Mouse (Mus musculus) midbrain, embryonic 13.5 days (tissue): ENCODE data around the gene Dhx58. TPM values are rescaled to one million over a fixed set of nuclear protein-coding genes. Genes with fewer than 3 reads are reported as not detected.
"Not testable (repeated sequence)": the region's sequence is repeated elsewhere in the genome, so short reads cannot be mapped to it uniquely, and the experiment has no call there.

Experiments used
- ATAC-seq: fragments of 200-750 bp; cut with Nextera tagmentation; 2 replicates; pipeline ENCODE4 v1.8.0; 2017; ENCODE audit warnings: mild to moderate bottlenecking, moderate TSS enrichment, moderate library complexity
- H3K27ac ChIP-seq: fragments of 300-500 bp; sonication (generic); 2 replicates; pipeline ENCODE4 v1.5.1; 2015; ENCODE audit warnings: inconsistent platforms, mild to moderate bottlenecking, moderate library complexity
- H3K27me3 ChIP-seq: fragments of 300-500 bp; sonication (generic); 2 replicates; pipeline ENCODE4 v1.6.1; 2015; ENCODE audit warnings: mild to moderate bottlenecking, inconsistent platforms
- H3K36me3 ChIP-seq: fragments of 300-500 bp; sonication (generic); 2 replicates; pipeline ENCODE4 v1.6.1; 2015; ENCODE audit warnings: mild to moderate bottlenecking, inconsistent platforms
- H3K4me1 ChIP-seq: fragments of 300-500 bp; sonication (generic); replicated peaks from 2 replicates; pipeline ENCODE4 v1.6.1; 2015; ENCODE audit warnings: inconsistent platforms
- H3K4me2 ChIP-seq: fragments of 300-500 bp; sonication (generic); replicated peaks from 2 replicates; pipeline ENCODE4 v1.6.1; 2015; ENCODE audit warnings: moderate library complexity, mild to moderate bottlenecking, inconsistent platforms
- H3K4me3 ChIP-seq: fragments of 300-500 bp; sonication (generic); replicated peaks from 2 replicates; pipeline ENCODE4 v1.5.1; 2015; ENCODE audit warnings: mild to moderate bottlenecking, inconsistent platforms
- H3K9ac ChIP-seq: fragments of 300-500 bp; sonication (generic); replicated peaks from 2 replicates; pipeline ENCODE4 v1.6.1; 2015; ENCODE audit warnings: mild to moderate bottlenecking, inconsistent platforms
- H3K9me3 ChIP-seq: fragments of 300-500 bp; sonication (generic); 2 replicates; pipeline ENCODE4 v1.6.1; 2016; ENCODE audit warnings: mild to moderate bottlenecking, inconsistent platforms
- WGBS: fragments of 180-500 bp; shearing (Covaris S2); methylation state at CpG from one replicate; pipeline ENCODE4 v1.1.7; 2015; 5-methylcytosine and 5-hydroxymethylcytosine counted together
- polyA plus RNA-seq: library from polyadenylated mRNA; unstranded; fragments of >200 nt; fragmentation: Nextera tagmentation; extraction: Ambion mirVana; gene quantifications from 2 replicates; pipeline ENCODE4 v1.2.1, GENCODE M21; 2015

Dhx58 gene
- polyA plus RNA-seq, 1 experiment from 2014 or later, result 2.5 TPM

- H3K9ac ChIP-seq, H3K36me3 ChIP-seq, H3K4me2 ChIP-seq, H3K4me3 ChIP-seq, ATAC-seq, H3K9me3 ChIP-seq, H3K27ac ChIP-seq, H3K4me1 ChIP-seq: not testable (repeated sequence)
- 58% methylated on average over 3 of the region's 3 CpGs for WGBS
- peaks cover 16% of the 10 kb centered on the region for H3K27me3 ChIP-seq
These were observed 48.5 kb downstream of the Dhx58 start for GRCm38 (mm10) chr11:100655589-100655988.

DNA sequence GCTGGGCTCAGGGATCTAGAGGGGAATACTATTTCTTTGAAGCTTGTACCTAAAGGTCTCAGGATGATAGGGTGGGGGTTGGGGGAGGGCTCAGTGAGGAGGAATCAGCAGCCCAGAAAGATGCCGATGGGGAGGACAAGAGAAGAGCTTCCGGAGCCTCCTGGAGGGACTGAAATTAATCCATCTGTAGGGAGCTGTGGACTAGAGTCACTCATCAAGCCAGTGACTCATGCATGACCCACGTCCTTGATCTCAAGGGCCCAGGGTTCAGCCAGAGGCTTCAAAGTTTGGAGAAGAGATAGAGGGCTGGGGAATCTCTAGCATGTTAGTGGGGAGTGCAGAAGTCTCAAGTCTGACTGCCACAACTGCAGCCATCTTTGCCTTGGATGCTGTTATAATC, 52.3 kb downstream of the Dhx58 start:
- WGBS, result 11% methylated on average over 3 of the region's 3 CpGs
- Histone ChIP-seq H3K4me3 (no peak overlapping the region), H3K9ac (no peak overlapping the region), H3K4me1 (peaks cover 6% of the 10 kb centered on the region), H3K27me3 (peaks cover 26% of the 10 kb centered on the region), H3K27ac (no peak overlapping the region), H3K36me3 (no peaks in the 10 kb centered on the region), H3K9me3 (no peaks in the 10 kb centered on the region), H3K4me2 (no peak overlapping the region)
- ATAC-seq, result no peak

DNA sequence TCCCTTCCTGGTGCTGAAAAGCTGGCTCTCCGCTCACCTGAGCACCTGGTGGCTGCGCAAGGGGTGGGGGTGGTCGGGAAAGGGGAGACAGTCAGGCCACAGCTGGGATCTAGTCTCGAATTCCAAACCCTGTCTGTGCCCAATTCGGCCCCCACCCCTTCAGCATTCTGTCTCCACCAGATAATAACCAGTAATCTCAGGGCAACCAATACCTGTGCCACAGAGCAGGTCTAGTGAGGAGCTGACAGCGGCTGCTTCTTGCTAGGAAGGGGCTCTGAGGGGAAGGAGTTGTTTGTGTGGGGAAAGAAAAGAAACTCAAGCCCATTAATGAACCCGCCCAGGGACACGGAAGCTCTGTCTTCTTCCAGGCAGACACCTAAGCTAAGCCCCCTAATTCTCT, 52.9 kb downstream of the Dhx58 start:
- ATAC-seq, result no peak
- peaks cover 26% of the 10 kb centered on the region for H3K27me3 ChIP-seq
- H3K9ac ChIP-seq, result no peak overlapping the region
- H3K4me3 ChIP-seq, result no peak overlapping the region
- WGBS, result 17% methylated on average over 8 of the region's 8 CpGs
- H3K36me3 ChIP-seq, result no peaks in the 10 kb centered on the region
- H3K27ac ChIP-seq, result no peak overlapping the region
- H3K4me2 ChIP-seq, result no peak overlapping the region
- peaks cover 2% of the 10 kb centered on the region for H3K4me1 ChIP-seq
- H3K9me3 ChIP-seq, result no peaks in the 10 kb centered on the region

DNA sequence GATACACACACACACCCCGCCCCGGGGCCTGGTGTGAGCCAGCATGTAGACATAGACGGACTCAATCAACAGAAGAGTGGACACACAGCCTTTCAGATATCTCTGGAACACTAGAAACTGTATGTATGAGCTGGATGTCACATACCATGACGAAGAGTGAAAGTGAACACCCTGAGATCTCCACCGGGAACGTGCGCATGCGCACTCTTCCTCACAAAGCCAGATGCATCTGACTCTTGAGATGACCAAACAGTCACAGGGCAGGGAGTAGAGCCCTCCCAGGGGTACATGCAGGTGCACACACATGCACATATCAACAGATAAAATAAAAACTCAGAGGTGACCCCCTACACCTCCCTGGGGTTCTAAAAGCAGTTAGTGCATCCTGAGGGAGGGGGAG, 55.7 kb downstream of the Dhx58 start:
- no peaks in the 10 kb centered on the region for H3K36me3 ChIP-seq
- 88% methylated on average over 8 of the region's 8 CpGs for WGBS
- no peaks in the 10 kb centered on the region for H3K4me1 ChIP-seq
- H3K4me2 ChIP-seq, result no peak overlapping the region
- H3K9ac ChIP-seq, result no peak overlapping the region
- H3K9me3 ChIP-seq, result no peaks in the 10 kb centered on the region
- no peak for ATAC-seq
- no peak overlapping the region for H3K27ac ChIP-seq
- no peak overlapping the region for H3K4me3 ChIP-seq
- H3K27me3 ChIP-seq, result peaks cover 26% of the 10 kb centered on the region

DNA sequence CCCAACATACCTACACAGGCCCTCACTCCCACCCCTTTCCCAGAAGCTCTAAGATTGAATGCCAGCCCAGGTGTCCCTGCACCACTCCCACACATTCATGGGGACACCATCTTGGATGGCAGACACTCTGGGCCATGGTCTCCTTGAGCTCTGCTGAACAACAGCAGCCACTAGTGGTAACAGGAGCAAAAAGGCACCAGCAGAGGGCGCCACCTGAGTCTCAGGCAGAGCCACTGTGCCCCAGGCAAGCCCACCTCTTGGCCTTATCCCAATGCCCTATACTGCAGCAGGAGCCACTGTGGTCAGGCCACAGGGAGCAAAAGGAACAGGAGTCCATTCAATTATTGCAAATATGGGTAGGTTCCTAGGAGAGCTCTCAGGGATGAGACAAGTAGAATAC, 57.8 kb downstream of the Dhx58 start:
- WGBS, result 15% methylated on average over 1 of the region's 1 CpGs

More for the DNA sequence above, 57.8 kb downstream of the Dhx58 start:
- H3K36me3 ChIP-seq, result no peaks in the 10 kb centered on the region
- H3K4me3 ChIP-seq, result no peak overlapping the region
- no peak overlapping the region for H3K27ac ChIP-seq
- H3K4me1 ChIP-seq, result no peaks in the 10 kb centered on the region
- peaks cover 18% of the 10 kb centered on the region for H3K27me3 ChIP-seq
- ATAC-seq, result no peak
- no peak overlapping the region for H3K4me2 ChIP-seq
- H3K9me3 ChIP-seq, result no peaks in the 10 kb centered on the region
- no peak overlapping the region for H3K9ac ChIP-seq

Other genes starting within 250 kb of the Dhx58 start
- 12.9 and 13.1 TPM in 2 replicates for gene Klhl11, start 231.5 kb downstream of the Dhx58 start, polyA plus RNA-seq
- gene Acly, start 176.3 kb downstream of the Dhx58 start, polyA plus RNA-seq, result 272 and 273 TPM in 2 replicates
- gene Ttc25, start 158.7 kb downstream of the Dhx58 start, polyA plus RNA-seq, result 2.8 and 3.0 TPM in 2 replicates
- 21.5 and 23.6 TPM in 2 replicates for gene Cnp, start 129.4 kb downstream of the Dhx58 start, polyA plus RNA-seq
- 118 and 122 TPM in 2 replicates for gene Nkiras2, start 85.0 kb downstream of the Dhx58 start, polyA plus RNA-seq
- gene Dnajc7, start 84.1 kb downstream of the Dhx58 start, polyA plus RNA-seq, result 311 and 312 TPM in 2 replicates
- 0.45 and 0.70 TPM in 2 replicates for gene Zfp385c, start 11.8 kb downstream of the Dhx58 start, polyA plus RNA-seq
- 44.5 and 47.7 TPM in 2 replicates for gene Kat2a, start 8.2 kb upstream of the Dhx58 start, polyA plus RNA-seq
- gene Hspb9, start 9.6 kb upstream of the Dhx58 start, polyA plus RNA-seq, result 0.26 TPM in 1 of 2 replicates, not detected in the other
- 27.4 and 29.5 TPM in 2 replicates for gene Rab5c, start 33.9 kb upstream of the Dhx58 start, polyA plus RNA-seq
- gene Kcnh4, start 55.7 kb upstream of the Dhx58 start, polyA plus RNA-seq, result 8.4 and 8.5 TPM in 2 replicates
- 0.30 TPM in 1 of 2 replicates, not detected in the other for gene Hcrt, start 58.7 kb upstream of the Dhx58 start, polyA plus RNA-seq
- gene Ghdc, start 66.7 kb upstream of the Dhx58 start, polyA plus RNA-seq, result 2.9 and 4.0 TPM in 2 replicates
- gene Stat5b, start 146.5 kb upstream of the Dhx58 start, polyA plus RNA-seq, result 14.0 and 14.5 TPM in 2 replicates
- 1.3 and 1.7 TPM in 2 replicates for gene Stat5a, start 155.1 kb upstream of the Dhx58 start, polyA plus RNA-seq
- 28.7 and 34.3 TPM in 2 replicates for gene Stat3, start 235.3 kb upstream of the Dhx58 start, polyA plus RNA-seq